Comparison of ENCODE assay signal across 7 mouse cellular contexts in the genomic region with DNA sequence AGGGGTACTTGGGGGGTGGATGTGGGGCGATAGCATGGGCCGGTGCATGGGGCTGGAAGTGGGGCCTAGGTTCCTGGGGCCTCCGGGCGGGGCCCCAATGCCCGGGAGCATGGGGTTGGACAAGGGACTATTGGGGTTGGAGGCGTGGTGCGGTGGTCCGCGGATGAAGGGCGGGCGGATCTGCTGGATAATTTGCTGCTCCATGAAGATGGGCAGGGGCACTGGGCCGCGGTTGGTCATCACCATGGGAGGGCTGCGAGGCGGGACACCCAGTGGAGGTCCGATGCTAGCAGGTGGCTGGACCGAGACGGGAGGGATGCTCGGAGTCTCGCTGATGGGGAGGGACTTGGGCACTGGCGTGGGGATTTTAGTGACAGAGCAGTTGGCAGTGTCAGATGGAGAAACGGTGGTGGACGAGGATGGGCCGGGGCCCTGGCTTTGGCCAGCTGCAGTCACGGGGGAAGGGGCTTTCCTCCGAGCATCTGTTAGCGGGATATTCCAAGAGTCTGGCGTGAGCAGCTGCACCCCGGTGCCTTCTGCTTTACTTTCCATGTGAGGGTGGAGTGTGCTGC.
A peak's percentile ranks its signal among the peaks of the same experiment; 100 is the strongest.
DNase-seq lines count a peak whose midpoint lies in the region; ATAC-seq and TF ChIP-seq lines count a peak whose summit lies in the region.

No protein-coding gene starts in this region.

- 7% methylated on average over 29 of the region's 29 CpGs for WGBS in lung, postnatal 0 days
- WGBS in forebrain, embryonic 12.5 days = 2% methylated on average over 28 of the region's 29 CpGs
- 7% methylated on average over 29 of the region's 29 CpGs for WGBS in liver, embryonic 16.5 days (ENCODE audit: insufficient replicate concordance)

- no peak for TF ChIP-seq EP300 in lung, postnatal 0 days (IDR thresholded peaks at IDR 0.05)

- peak overlapping the region; percentile 91 for H3K4me2 ChIP-seq in lung, postnatal 0 days (replicated peaks; ENCODE audit: low read depth, low read length)
- H3K4me2 ChIP-seq in forebrain, embryonic 12.5 days = peak overlapping the region; percentile 99
- H3K4me2 ChIP-seq in liver, embryonic 16.5 days (ENCODE audit: low read depth, low read length) = peak overlapping the region; percentile 57; the same call in 1 of the 2 replicates

- peak overlapping the region; percentile 49 for H3K4me3 ChIP-seq in lung, postnatal 0 days (ENCODE audit: low read depth, low read length)
- peak overlapping the region; percentile 60 for H3K4me3 ChIP-seq in forebrain, embryonic 12.5 days (replicated peaks)
- no peak overlapping the region for H3K4me3 ChIP-seq in liver, embryonic 16.5 days (ENCODE audit: low read depth, low read length)

- TF ChIP-seq CTCF in lung, postnatal 0 days (IDR thresholded peaks at IDR 0.05) = no peak

- no peak overlapping the region for H3K27ac ChIP-seq in lung, postnatal 0 days (ENCODE audit: low read length)
- no peak overlapping the region for H3K27ac ChIP-seq in forebrain, embryonic 12.5 days
- no peak overlapping the region for H3K27ac ChIP-seq in liver, embryonic 16.5 days (ENCODE audit: low read length)

- H3K4me1 ChIP-seq in lung, postnatal 0 days (ENCODE audit: insufficient read depth, low read depth, low read length) = peaks cover 3% of the 10 kb centered on the region
- H3K4me1 ChIP-seq in forebrain, embryonic 12.5 days = peaks cover 28% of the 10 kb centered on the region
- H3K4me1 ChIP-seq in liver, embryonic 16.5 days (ENCODE audit: control insufficient read depth, low read depth, low read length) = no peaks in the 10 kb centered on the region; the same call in none of the 2 replicates

- no peak for DNase-seq in lung, postnatal 0 days (ENCODE audit: low spot score)
- no peak for DNase-seq in lung, postnatal 10 days
- DNase-seq in adrenal gland, postnatal 4 days (ENCODE audit: low spot score in 2 of 2) = no peak
- DNase-seq in layer of hippocampus, postnatal 36 days = no peak
- no peak for DNase-seq in heart, adult 8-10 months (ENCODE audit: low spot score)

- H3K27me3 ChIP-seq in lung, postnatal 0 days (replicated peaks; ENCODE audit: insufficient read depth, low read length) = peaks cover 24% of the 10 kb centered on the region
- H3K27me3 ChIP-seq in forebrain, embryonic 12.5 days = peaks cover 46% of the 10 kb centered on the region
- peaks cover 45% of the 10 kb centered on the region for H3K27me3 ChIP-seq in liver, embryonic 16.5 days (ENCODE audit: control insufficient read depth, insufficient read depth, low read depth, low read length)

- H3K9ac ChIP-seq in lung, postnatal 0 days (replicated peaks; ENCODE audit: low read depth) = no peak overlapping the region
- peak overlapping the region; percentile 69 for H3K9ac ChIP-seq in forebrain, embryonic 12.5 days
- no peak overlapping the region for H3K9ac ChIP-seq in liver, embryonic 16.5 days (ENCODE audit: low read depth, low read length)

- ATAC-seq in lung, postnatal 0 days = no peak
- peak; percentile 40 for ATAC-seq in forebrain, embryonic 12.5 days (ENCODE audit: low FRiP score)
- no peak for ATAC-seq in liver, embryonic 16.5 days (ENCODE audit: low read depth)

- H3K9me3 ChIP-seq in lung, postnatal 0 days (ENCODE audit: low read length) = no peaks in the 10 kb centered on the region
- H3K9me3 ChIP-seq in forebrain, embryonic 12.5 days = no peaks in the 10 kb centered on the region
- no peaks in the 10 kb centered on the region for H3K9me3 ChIP-seq in liver, embryonic 16.5 days (replicated peaks; ENCODE audit: control insufficient read depth, low read length)

- H3K36me3 ChIP-seq in lung, postnatal 0 days (ENCODE audit: insufficient read depth, low read length) = no peaks in the 10 kb centered on the region
- H3K36me3 ChIP-seq in forebrain, embryonic 12.5 days (replicated peaks) = no peaks in the 10 kb centered on the region
- no peaks in the 10 kb centered on the region for H3K36me3 ChIP-seq in liver, embryonic 16.5 days (ENCODE audit: control insufficient read depth, insufficient read depth)
